Mouse (Mus musculus): ENCODE data around the gene Slc22a4. TPM values are rescaled to one million over a fixed set of nuclear protein-coding genes. Genes with fewer than 3 reads are reported as not detected.

Gene Slc22a4
- total and polyA plus RNA-seq, 3 experiments: 5.1 to 5.6 (median 5.5) TPM

DNA sequence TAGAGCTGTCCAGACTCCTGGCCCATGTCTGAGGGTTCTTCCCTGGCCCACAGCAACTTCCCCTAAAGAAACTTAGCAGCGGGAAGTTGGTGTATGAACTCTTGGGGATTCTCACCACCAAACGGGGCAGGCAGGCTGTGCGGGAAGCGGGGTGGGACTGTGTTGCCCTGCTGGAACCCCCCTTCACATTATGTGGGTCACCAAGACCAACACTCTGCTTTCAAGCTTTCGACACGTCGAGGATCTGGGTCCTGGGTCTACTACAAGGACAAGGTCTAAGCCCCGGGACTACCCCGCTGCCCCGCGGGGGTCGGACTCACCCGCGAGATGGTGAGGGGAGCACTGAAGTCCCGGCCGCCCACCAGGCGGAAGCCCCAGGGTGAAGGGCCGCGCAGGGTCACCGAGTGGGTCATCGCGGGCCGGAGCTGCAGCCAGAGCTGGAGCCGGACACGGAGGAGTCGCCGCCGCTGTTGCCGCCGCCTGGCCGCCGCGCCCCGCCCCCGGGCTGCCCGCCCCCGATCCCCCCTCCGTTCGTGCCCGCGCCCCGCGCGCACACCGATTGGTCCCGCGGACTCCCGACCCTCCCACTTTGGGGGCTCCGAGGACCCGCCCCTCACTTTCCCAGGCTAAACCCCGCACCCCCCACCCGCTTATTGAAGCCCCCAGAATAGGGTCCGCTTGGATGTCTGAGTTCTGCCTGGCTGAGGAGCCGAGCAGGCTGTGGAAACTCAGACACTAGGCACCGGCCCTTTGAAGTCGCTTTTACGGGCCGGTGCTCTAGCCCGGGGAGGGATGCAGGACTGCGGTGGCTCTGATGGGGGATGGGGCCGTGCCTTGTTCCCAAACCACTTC, 40.9 kb upstream of the Slc22a4 start, which contains the start of gene Pdlim4:
Gene Pdlim4, minus strand, starts transcription at position 495 of the 852 bp plus-strand sequence.
- H3K4me3 ChIP-seq: peak within 1 kb of the TSS; percentile 60
- H3K4me1 ChIP-seq (ENCODE audit: control insufficient read depth, insufficient read depth, low read length): peaks cover 29% of the 10 kb centered on the region
- no peaks in the 10 kb centered on the region for H3K27me3 ChIP-seq (ENCODE audit: control insufficient read depth, insufficient read depth, low read length)
- no peaks in the 10 kb centered on the region for H3K79me2 ChIP-seq (replicated peaks; ENCODE audit: control insufficient read depth, insufficient read depth, low read length)
- peak; percentile 65 to 66 for DNase-seq
- peak within 1 kb of the TSS; percentile 80 for H3K9ac ChIP-seq (ENCODE audit: low read depth, low read length)
- peak within 1 kb of the TSS; percentile 71 for H3K27ac ChIP-seq
- WGBS: 4% methylated on average over 57 of the region's 61 CpGs
- intact Hi-C loops (cut with DNase I): no loop called here
- no peaks in the 10 kb centered on the region for H3K36me3 ChIP-seq (ENCODE audit: control insufficient read depth, insufficient read depth, low read length)
- no peak for TF ChIP-seq EP300 (IDR thresholded peaks at IDR 0.05; ENCODE audit: insufficient read depth, low read depth, low read length)
- TF ChIP-seq CTCF (IDR thresholded peaks at IDR 0.05): no peak
- TF ChIP-seq POLR2A (IDR thresholded peaks at IDR 0.05; ENCODE audit: insufficient read depth, low read depth, low read length): no peak

DNA sequence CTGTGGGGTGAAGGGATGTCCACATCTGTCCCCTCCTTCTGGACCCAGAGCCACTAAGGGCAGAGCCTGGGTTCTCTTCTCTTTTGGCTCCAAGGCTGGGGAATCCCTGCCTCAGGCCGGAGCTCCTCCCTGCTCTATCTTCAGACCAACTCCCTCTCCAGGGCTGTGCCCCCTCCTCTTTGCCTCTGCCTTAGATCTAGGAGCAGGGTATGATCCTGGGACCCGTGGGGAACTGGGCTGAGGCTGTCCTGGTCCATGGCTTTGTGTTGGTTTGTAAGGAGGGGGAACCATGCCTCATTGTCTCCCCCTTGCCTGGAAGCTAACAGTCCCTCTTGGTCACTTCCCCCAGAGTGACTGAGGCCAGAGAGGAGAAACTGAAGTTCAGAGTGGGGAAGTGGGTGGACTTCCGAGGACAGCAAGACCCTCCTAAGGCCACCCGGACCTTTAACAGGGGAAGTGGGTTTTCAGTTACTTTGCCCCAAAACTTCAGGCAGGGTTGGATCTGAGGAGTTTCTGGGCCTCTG, 40.2 kb upstream of the Slc22a4 start:
- Histone ChIP-seq H3K9ac (ENCODE audit: low read depth, low read length) (peak overlapping the region; percentile 80), H3K27ac (peak overlapping the region; percentile 71), H3K4me1 (ENCODE audit: control insufficient read depth, insufficient read depth, low read length) (peaks cover 25% of the 10 kb centered on the region), H3K79me2 (replicated peaks; ENCODE audit: control insufficient read depth, insufficient read depth, low read length) (no peaks in the 10 kb centered on the region), H3K27me3 (ENCODE audit: control insufficient read depth, insufficient read depth, low read length) (no peaks in the 10 kb centered on the region), H3K4me3 (peak overlapping the region; percentile 60), H3K36me3 (ENCODE audit: control insufficient read depth, insufficient read depth, low read length) (no peaks in the 10 kb centered on the region)
- DNase-seq: peak in 1 of 2 experiments; percentile 33
- 50% methylated on average over 4 of the region's 4 CpGs for WGBS
- TF ChIP-seq EP300 (IDR thresholded peaks at IDR 0.05; ENCODE audit: insufficient read depth, low read depth, low read length) (no peak), POLR2A (IDR thresholded peaks at IDR 0.05; ENCODE audit: insufficient read depth, low read depth, low read length) (no peak), CTCF (IDR thresholded peaks at IDR 0.05) (no peak)
- intact Hi-C loops (cut with DNase I): no loop called here

DNA sequence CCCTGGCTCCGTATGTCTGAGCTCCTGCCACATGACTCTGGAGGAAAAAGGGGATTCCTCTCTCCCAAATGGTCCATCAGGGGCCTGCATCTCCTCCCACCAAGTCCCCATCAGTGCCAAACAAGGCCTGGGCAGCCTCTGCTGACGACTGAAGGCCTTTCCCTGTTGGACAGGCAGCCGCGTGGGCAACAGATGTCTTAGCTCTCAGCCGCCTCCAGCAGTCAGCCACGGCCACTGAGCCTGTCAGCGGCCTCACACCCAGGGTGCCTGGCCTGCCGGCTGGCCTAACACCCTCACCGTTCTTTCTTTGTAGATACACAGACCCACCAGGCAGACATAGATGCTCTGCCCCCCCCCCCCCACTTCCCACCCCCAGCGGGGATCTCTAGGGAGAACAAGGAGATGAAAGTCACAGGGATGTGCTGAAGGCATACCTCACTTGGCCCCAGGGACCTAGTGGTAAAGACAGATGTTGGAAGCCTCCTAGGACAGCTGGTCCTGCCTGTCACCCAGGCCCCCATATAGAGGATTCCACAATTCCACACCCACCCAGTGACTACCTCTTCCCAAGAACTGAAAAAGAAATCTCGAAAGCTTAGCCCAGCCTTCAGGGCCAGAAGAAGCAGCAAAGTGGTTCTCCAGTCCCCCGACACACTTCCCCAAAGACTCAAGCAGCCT, 39.6 kb upstream of the Slc22a4 start:
- H3K4me1 ChIP-seq (ENCODE audit: control insufficient read depth, insufficient read depth, low read length): peaks cover 23% of the 10 kb centered on the region
- no peaks in the 10 kb centered on the region for H3K36me3 ChIP-seq (ENCODE audit: control insufficient read depth, insufficient read depth, low read length)
- intact Hi-C loops (cut with DNase I): no loop called here
- no peak for TF ChIP-seq CTCF (IDR thresholded peaks at IDR 0.05)
- TF ChIP-seq POLR2A (IDR thresholded peaks at IDR 0.05; ENCODE audit: insufficient read depth, low read depth, low read length): no peak
- TF ChIP-seq EP300 (IDR thresholded peaks at IDR 0.05; ENCODE audit: insufficient read depth, low read depth, low read length): no peak
- no peaks in the 10 kb centered on the region for H3K79me2 ChIP-seq (replicated peaks; ENCODE audit: control insufficient read depth, insufficient read depth, low read length)
- peak overlapping the region; percentile 71 for H3K27ac ChIP-seq
- peak; percentile 47 to 53 for DNase-seq
- H3K4me3 ChIP-seq: no peak overlapping the region; the same call in 1 of the 2 replicates
- WGBS: 50% methylated on average over 12 of the region's 12 CpGs
- H3K27me3 ChIP-seq (ENCODE audit: control insufficient read depth, insufficient read depth, low read length): no peaks in the 10 kb centered on the region
- H3K9ac ChIP-seq (ENCODE audit: low read depth, low read length): no peak overlapping the region; the same call in 1 of the 2 replicates

DNA sequence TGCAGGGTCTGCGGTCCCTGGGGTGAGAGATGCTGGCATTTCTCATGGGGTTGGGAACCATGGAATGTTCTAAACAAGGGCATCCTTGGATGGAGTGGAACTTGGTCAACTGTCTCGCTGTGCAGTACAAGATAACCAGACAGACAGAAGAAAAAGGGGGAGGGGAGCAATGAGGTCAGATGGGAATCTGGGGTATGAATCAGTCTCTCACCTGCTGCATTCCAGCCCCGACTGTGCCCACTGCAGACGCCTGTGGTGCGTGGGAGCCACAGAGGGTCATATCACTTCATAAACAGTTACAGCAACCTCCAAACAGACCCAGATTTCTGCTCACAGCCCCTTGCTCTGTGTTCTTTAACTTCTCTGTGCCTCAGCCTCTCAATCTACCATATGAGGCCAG, 38.5 kb upstream of the Slc22a4 start:
- no peaks in the 10 kb centered on the region for H3K79me2 ChIP-seq (replicated peaks; ENCODE audit: control insufficient read depth, insufficient read depth, low read length)
- peaks cover 21% of the 10 kb centered on the region; the same call in 1 of the 2 replicates for H3K4me1 ChIP-seq (ENCODE audit: control insufficient read depth, insufficient read depth, low read length)
- H3K27ac ChIP-seq: no peak overlapping the region
- 71% methylated on average over 5 of the region's 5 CpGs for WGBS
- no peak for DNase-seq
- H3K4me3 ChIP-seq: no peak overlapping the region
- intact Hi-C loops (cut with DNase I): no loop called here
- H3K9ac ChIP-seq (ENCODE audit: low read depth, low read length): no peak overlapping the region
- TF ChIP-seq CTCF (IDR thresholded peaks at IDR 0.05) (no peak), POLR2A (IDR thresholded peaks at IDR 0.05; ENCODE audit: insufficient read depth, low read depth, low read length) (no peak), EP300 (IDR thresholded peaks at IDR 0.05; ENCODE audit: insufficient read depth, low read depth, low read length) (no peak)
- H3K36me3 ChIP-seq (ENCODE audit: control insufficient read depth, insufficient read depth, low read length): no peaks in the 10 kb centered on the region
- H3K27me3 ChIP-seq (ENCODE audit: control insufficient read depth, insufficient read depth, low read length): no peaks in the 10 kb centered on the region

DNA sequence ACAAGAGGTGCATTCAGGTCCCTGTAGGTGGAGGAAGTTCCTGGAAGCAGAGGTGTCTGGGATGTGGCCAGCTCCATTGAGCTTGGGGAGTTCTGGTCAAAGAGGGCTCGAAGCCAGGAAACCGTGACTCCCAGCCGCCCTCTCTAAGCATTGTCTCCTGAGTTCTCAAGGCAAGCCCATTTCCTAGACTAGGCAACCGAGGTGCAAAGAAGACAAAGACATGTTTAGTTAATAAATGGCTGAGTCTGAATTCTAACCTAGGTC, 38.0 kb upstream of the Slc22a4 start:
- intact Hi-C loops (cut with DNase I): no loop called here
- 0 out of 2 replicates have a peak, but pooled peaks have one; percentile 20 for TF ChIP-seq EP300 (IDR thresholded peaks at IDR 0.05; ENCODE audit: insufficient read depth, low read depth, low read length)
- no peak for TF ChIP-seq CTCF (IDR thresholded peaks at IDR 0.05)
- no peak overlapping the region for H3K4me3 ChIP-seq
- no peaks in the 10 kb centered on the region for H3K79me2 ChIP-seq (replicated peaks; ENCODE audit: control insufficient read depth, insufficient read depth, low read length)
- peak overlapping the region; percentile 41 for H3K27ac ChIP-seq
- H3K36me3 ChIP-seq (ENCODE audit: control insufficient read depth, insufficient read depth, low read length): no peaks in the 10 kb centered on the region
- H3K27me3 ChIP-seq (ENCODE audit: control insufficient read depth, insufficient read depth, low read length): no peaks in the 10 kb centered on the region
- H3K9ac ChIP-seq (ENCODE audit: low read depth, low read length): no peak overlapping the region
- peak; percentile 40 to 58 for DNase-seq
- peaks cover 22% of the 10 kb centered on the region for H3K4me1 ChIP-seq (ENCODE audit: control insufficient read depth, insufficient read depth, low read length)
- WGBS: 24% methylated on average over 4 of the region's 4 CpGs
